Mouse (Mus musculus) CD4-positive, CD25-positive, alpha-beta regulatory T cell, adult 4 months (primary cell): ENCODE results near the gene Ncstn. TPM values are rescaled to one million over a fixed set of nuclear protein-coding genes. Genes with fewer than 3 reads are reported as not detected.
A peak's percentile ranks its signal among the peaks of the same experiment; 100 is the strongest.

Experiments used
- ATAC-seq: one replicate; pipeline ENCODE4 v1.8.0; 2017
- polyA plus RNA-seq, 2 experiments: library from polyadenylated mRNA; unstranded; fragments of 100-300 nt; shearing (Covaris generic); gene quantifications; one replicate each; pipeline ENCODE4 v1.2.1; 2017

Ncstn gene
- polyA plus RNA-seq, 2 experiments from 2014 or later, result 105 to 161 TPM

DNA sequence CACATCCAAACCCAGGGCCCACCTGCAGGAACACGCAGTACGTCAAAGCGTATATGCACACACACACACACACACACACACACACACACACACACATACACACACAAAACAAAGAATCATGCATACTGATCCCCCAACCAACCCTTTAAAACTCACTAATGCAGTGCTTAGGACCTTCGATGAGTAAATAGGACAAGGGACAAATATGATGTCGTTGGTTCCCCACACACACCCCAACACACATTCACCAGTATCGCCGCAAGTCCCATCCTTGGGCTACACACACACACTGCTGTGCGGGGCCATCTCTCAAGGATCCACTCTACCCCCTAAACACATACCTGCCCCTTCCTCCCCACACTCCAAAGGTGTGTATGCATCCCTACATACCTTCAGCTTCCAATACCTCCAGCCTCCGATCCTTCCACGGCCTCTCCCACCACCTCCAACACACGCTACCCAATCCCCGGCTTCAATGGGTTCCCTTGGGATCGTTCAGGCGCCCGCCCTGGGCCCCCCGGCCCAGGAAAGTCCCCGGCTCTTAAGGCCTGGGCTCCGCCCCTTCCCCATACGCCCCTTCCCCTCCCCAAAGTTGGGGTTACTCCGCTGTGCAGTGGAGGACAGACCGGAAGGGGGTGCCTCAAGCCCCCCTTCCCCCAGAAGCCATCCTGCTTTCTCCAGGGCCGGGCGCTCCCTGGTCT lies 56.2 kb downstream of the Ncstn start:
- ATAC-seq, result peak; percentile 78

DNA sequence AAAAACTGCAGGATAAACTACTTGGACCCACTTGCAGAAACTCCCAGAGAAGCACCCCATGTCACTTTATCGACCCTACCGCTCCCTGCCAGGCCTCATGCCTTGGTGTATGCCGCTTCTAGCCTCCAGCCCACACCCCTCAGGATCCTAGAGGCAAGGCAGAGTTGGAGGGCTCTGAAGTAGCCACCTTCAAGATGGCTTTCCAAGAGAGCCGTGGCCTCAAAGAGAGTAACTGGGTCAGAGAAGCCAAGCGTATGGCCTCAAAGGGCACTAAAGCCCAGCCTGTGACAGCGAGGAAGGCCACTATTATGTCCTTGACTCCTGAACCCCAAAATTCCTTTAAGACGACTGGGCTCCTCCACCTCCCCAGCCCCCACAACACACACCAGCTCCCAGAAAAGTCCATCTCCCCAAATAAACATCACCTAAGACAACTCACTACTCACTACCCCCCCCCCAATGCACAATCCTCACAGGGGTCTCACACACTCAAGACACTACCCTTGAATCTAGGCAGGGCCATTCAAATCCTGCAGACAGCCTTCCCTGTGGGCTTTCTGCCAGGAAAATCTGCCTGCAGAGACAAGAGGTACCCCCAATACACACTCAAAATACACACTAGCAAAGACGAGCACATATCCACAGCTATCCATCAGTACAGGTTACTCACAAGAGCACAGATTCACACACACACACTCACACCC lies 57.2 kb downstream of the Ncstn start:
- no peak for ATAC-seq

DNA sequence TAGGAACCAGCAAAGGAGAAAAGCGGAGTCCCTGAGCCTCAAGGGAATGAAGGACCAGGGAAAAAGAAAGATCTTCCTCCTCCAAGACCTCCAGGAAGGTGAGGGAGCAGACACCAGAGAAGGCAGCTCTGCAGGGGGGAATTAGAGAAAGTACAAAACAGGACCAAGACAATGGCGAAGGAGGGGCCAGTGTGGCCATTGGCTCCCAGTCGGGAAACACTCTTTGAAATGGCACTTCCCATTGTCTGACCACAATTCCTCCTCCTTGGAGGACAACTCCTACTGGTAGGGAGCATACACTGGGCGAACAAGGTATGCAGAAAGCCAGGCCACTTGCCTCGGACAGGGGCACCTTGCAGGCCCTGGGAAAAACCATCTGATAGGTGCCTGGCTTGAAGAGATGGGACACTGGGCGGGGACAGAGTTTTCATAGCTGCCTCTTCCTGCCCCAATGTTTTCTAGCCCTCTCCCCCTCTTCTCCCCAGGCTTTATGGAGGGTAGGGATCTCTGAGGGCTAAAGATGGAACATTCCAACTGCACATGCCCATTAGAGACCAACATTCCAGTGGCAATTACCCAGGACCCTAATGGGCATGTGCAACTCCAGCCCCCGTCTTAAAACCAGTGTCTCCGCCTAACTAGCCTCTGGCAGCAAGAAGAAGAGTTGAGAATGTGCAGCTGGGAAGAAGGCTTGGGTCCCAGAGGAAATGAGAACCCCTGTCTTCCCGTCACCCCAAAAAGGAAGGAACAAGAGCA lies 58.3 kb downstream of the Ncstn start:
- ATAC-seq, result no peak

DNA sequence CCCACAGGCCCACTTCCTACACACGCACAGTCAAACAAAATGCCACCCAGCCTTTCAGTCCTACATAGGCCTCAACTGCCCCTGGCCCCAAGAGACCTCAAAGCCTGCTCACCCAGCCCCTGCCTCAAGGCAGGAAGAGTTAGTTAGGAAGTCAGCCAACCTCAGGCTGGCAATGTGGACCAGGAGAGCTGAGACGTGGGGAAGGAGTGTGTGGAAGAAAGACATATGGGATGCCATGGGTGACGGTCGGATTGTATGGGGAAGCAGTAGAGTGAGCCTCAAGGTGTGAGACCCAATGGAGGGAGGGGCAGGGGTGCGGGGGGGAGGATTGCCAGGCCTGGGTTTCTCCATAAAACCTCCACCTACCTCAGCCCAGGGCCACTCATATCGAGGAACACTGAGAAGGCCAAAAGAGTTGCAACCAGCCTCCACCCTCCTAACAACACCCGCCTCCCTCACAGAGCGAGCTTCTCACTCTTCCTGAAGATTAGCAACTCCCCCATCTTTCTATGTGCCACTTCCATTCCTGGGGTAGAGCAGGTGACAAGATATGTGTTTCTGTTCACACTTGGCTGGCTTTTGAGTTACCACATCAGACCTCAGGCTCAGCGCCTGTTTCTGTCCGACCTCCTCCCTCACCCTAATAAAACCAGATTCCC lies 62.6 kb downstream of the Ncstn start:
- no peak for ATAC-seq

DNA sequence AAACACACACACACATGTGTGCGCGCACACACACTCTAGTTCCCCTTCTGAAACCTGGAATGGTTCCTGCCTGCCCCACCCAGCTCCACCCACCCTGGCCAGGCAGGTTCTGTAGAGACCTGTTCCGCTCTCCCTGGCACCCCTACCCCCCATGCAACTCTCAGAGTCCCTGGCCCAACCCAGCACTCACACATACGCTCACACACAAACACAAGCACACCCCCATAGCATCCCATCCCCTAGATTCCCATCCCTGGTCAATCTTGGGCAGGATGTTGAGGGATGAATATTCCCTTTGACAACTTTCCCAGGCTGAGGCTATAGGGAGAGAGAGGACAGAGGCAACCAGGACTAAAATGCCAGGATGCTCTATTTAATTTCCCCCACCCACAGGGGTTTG lies 63.3 kb downstream of the Ncstn start:
- ATAC-seq, result no peak

DNA sequence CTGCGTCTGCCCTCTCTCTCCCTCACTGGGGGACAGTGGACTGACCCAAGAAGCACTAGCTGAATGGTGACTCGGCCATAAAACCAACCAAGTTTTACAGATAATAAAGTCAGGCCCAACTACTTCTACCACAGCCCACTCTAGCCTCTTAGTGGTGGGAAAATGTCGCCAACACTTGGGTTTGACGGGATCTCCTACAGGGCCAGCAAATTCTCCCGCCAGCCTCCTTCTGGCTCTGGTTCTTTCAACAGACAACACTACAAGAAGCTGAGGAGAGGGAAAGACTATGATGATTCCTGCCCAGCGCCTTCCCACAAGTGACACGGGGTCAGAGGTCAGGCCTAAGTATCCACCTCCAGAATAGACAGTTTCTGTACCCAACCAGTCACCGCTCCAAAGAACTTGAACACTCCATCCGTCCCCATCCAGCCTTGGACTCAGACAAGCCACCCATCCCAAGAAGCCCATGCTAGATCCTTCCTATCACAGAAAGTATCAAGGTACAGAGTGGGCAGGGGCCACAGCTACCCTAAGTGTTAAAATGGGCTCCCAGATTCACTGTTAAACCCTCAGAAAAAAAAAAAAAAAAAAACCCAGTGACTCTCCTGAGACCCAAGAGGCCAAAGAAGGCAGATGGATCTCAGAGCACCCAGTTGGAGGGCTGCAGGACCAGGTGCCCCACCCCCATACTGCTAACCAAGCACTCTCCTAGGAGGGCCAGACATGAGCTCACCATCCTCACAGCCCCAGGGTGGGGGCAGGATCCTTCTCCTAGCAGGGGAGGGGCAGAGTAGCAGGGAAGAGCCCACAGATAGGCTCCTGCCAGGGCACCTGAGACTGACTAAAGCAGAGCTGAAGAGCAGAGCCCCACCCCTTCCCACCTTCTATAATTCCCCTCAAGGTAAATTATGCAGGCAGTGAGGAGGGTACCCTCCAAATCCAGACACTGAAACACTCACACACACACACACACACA lies 64.0 kb downstream of the Ncstn start:
- no peak for ATAC-seq

DNA sequence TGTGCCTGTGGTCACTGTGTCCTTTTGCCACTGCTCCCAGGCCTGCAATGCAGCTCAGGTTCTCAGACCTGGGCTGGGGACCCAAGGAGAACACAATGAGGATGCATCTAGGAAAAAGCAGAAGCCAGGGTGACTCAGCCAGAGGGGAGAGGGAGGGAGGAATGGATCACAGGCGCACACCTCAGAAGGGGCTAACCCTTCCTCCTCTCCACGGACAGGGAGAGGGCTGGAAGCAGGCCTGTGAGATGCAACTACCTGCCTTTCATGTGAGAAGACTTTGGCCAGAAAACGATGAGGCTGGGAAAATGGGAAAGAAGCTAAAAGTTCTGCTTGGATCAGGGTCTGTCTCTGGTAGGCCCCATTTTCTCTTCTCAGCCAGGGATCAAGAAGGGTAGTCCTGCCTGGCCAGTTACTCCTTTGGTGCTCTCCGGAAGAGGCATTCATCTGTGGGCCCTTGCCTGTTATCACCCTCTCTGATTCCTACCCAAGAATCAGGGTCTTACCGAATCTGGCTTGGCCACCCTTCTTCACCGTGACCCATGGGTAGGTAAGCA lies 65.0 kb downstream of the Ncstn start:
- ATAC-seq, result no peak

DNA sequence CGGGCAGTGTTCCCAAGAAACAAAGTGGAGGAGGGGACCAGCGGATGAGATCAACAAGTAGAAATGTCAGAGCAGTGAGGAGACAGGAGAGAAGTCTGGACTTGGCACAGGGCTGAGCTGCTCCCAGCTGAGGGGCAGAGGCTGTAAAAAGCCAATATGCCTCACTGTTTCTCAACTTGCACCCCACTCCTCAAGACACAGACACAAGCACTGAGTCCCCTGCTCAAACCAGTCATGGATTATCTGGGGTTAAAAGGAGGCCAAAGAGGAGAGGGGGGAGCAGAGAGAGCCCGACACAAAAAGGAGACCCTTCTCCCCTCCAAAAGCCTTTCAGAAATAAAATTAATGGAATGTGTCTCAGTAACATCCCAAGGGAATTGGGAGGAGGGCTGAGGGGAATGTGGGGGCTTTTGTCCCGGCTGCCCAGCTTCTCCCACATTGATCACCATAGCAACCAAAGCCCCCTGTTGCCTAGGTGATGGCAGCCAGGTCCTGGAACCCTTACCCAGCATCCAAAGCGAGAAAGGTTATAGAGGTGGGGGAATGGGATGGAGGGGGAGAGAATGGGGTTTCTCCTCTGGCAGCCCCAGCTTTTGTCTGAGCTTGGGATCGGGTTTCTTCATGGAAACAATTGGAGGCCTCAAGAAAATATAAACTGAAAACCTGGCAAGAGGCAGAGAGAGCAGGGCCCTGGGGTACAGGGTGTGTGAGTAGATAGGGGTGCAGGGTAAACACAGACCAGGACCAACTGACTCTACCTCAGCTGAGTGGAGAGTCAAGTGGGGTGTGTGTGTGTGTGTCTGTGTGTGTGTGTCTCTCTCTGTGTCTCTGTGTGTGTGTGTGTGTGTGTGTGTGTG lies 65.7 kb downstream of the Ncstn start:
- no peak for ATAC-seq

DNA sequence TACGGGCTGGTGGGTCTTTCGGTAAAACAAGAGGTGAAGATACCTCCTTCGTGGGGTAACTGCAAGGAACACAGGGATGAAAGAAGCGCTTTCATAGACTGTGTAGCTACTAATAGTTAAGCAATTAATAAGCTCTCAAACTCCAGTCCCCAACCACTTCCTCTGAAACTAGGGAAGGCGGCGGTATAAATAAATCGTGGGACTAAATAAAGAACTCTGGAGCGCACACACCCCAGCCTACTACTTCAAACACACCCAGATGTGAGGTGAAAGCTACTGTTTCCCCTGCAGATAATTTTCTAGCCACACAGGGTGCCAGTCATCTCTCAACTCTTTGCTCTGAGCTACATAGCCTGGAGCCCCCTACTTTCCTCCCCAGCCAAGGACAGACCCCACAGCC lies 66.6 kb downstream of the Ncstn start:
- ATAC-seq, result peak; percentile 26

Other genes with a start within 250 kb of the Ncstn start
- gene Cd84, start 243.1 kb downstream of the Ncstn start, polyA plus RNA-seq, result 100 to 1,000 TPM; 206 to 219 TPM
- gene Gm10521, start 187.1 kb downstream of the Ncstn start, polyA plus RNA-seq, result 1 to 10 TPM; 1.6 to 2.5 TPM
- gene Slamf6, start 165.3 kb downstream of the Ncstn start, polyA plus RNA-seq, result 100 to 1,000 TPM; 266 to 302 TPM
- gene Vangl2, start 54.4 kb downstream of the Ncstn start, polyA plus RNA-seq, result 1 to 10 TPM in 1 of 2 experiments, under 1 TPM in 1; 0.67 to 1.2 TPM
- not detected for gene Nhlh1, start 25.2 kb downstream of the Ncstn start, polyA plus RNA-seq
- 100 to 1,000 TPM in 1 of 2 experiments, 10 to 100 TPM in 1; 97.8 to 161 TPM for gene Copa, start 266 bp downstream of the Ncstn start, polyA plus RNA-seq
- 100 to 1,000 TPM in 1 of 2 experiments, 10 to 100 TPM in 1; 82.9 to 122 TPM for gene Pex19, start 44.0 kb upstream of the Ncstn start, polyA plus RNA-seq
- 100 to 1,000 TPM in 1 of 2 experiments, 10 to 100 TPM in 1; 76.5 to 132 TPM for gene Dcaf8, start 65.3 kb upstream of the Ncstn start, polyA plus RNA-seq
- gene Pea15a, start 124.0 kb upstream of the Ncstn start, polyA plus RNA-seq, result 10 to 100 TPM; 55.4 to 76.7 TPM
- gene Casq1, start 137.1 kb upstream of the Ncstn start, polyA plus RNA-seq, result not detected
- gene Atp1a4, start 175.6 kb upstream of the Ncstn start, polyA plus RNA-seq, result not detected
- gene Igsf8, start 178.8 kb upstream of the Ncstn start, polyA plus RNA-seq, result 1 to 10 TPM; 3.8 to 5.5 TPM
- gene Atp1a2, start 215.3 kb upstream of the Ncstn start, polyA plus RNA-seq, result under 1 TPM; 0.33 to 0.42 TPM
- gene Kcnj9, start 246.5 kb upstream of the Ncstn start, polyA plus RNA-seq, result not detected